Mouse (Mus musculus): ENCODE measurements around the gene Prokr1.

DNA sequence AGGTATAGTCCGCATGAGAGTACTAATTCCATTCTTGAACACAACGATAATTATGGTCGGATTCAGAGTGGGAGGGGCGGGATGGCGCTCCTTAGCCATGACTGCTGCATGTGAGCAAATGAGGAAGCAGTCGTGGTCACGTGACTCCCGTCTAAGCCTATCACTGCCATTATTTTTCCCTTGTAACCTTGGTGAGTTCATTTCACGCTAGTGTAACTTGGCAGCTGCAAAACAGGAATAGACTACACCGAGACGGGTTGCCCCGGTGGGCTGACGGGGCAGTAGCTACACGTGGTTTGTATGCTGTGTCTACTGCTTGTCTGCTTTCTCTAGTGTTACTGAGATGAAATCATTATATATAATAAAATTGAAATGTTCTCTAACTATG, 25.1 kb upstream of the Prokr1 start:
- TF ChIP-seq CTCF (IDR thresholded peaks at IDR 0.05; ENCODE audit: control insufficient read depth, insufficient read depth, insufficient replicate concordance, low read depth, low read length) (no peak), POLR2A (IDR thresholded peaks at IDR 0.05; ENCODE audit: control insufficient read depth, low read depth, low read length) (no peak)
